Mouse (Mus musculus) liver, embryonic 16.5 days (tissue): ENCODE data around the gene Gm9844. TPM values are rescaled to one million over a fixed set of nuclear protein-coding genes. Genes with fewer than 3 reads are reported as not detected.

Experiments used
- ATAC-seq: fragments of 200-750 bp; cut with Nextera tagmentation; 2 replicates; pipeline ENCODE4 v1.8.0; 2017; ENCODE audit warnings: low read depth, mild to moderate bottlenecking, moderate number of reproducible peaks, moderate library complexity
- H3K27ac ChIP-seq: fragments of 300-500 bp; sonication (generic); 2 replicates; pipeline ENCODE4 v1.5.1; 2014; ENCODE audit warnings: mild to moderate bottlenecking, low read length
- H3K27me3 ChIP-seq: fragments of 300-500 bp; sonication (generic); 2 replicates; pipeline ENCODE4 v1.6.1; 2014; ENCODE audit warnings: low read depth, low read length, mixed read lengths; ENCODE audit not compliant: control insufficient read depth, insufficient read depth
- H3K36me3 ChIP-seq: fragments of 300-500 bp; sonication (generic); 2 replicates; pipeline ENCODE4 v1.6.1; 2014; ENCODE audit warnings: mild to moderate bottlenecking; ENCODE audit not compliant: control insufficient read depth, insufficient read depth
- H3K4me1 ChIP-seq: fragments of 300-500 bp; sonication (generic); 2 replicates; pipeline ENCODE4 v1.6.1; 2014; ENCODE audit warnings: low read depth, low read length, mixed read lengths; ENCODE audit not compliant: control insufficient read depth
- H3K4me2 ChIP-seq: fragments of 300-500 bp; sonication (generic); 2 replicates; pipeline ENCODE4 v1.6.1; 2014; ENCODE audit warnings: low read depth, low read length, mixed read lengths
- H3K4me3 ChIP-seq: fragments of 300-500 bp; sonication (generic); 2 replicates; pipeline ENCODE4 v1.5.1; 2014; ENCODE audit warnings: low read depth, mild to moderate bottlenecking, low read length
- H3K9ac ChIP-seq: fragments of 300-500 bp; sonication (generic); 2 replicates; pipeline ENCODE4 v1.6.1; 2014; ENCODE audit warnings: low read depth, low read length
- H3K9me3 ChIP-seq: fragments of 300-500 bp; sonication (generic); replicated peaks from 2 replicates; pipeline ENCODE4 v1.6.1; 2016; ENCODE audit warnings: low read length; ENCODE audit not compliant: control insufficient read depth
- WGBS: fragments of 180-500 bp; shearing (Covaris S2); extraction: QIAGEN DNeasy Blood & Tissue Kit; methylation state at CpG from one replicate; pipeline ENCODE4 v1.1.7; 2014; ENCODE audit not compliant: insufficient replicate concordance; 5-methylcytosine and 5-hydroxymethylcytosine counted together
- polyA plus RNA-seq: library from polyadenylated mRNA; unstranded; fragments of >200 nt; fragmentation: Nextera tagmentation; extraction: Ambion mirVana; gene quantifications from 2 replicates; pipeline ENCODE4 v1.2.1, GENCODE M21; 2015

Gene Gm9844
- polyA plus RNA-seq, 1 experiment from 2014 or later = 1.2 TPM

DNA sequence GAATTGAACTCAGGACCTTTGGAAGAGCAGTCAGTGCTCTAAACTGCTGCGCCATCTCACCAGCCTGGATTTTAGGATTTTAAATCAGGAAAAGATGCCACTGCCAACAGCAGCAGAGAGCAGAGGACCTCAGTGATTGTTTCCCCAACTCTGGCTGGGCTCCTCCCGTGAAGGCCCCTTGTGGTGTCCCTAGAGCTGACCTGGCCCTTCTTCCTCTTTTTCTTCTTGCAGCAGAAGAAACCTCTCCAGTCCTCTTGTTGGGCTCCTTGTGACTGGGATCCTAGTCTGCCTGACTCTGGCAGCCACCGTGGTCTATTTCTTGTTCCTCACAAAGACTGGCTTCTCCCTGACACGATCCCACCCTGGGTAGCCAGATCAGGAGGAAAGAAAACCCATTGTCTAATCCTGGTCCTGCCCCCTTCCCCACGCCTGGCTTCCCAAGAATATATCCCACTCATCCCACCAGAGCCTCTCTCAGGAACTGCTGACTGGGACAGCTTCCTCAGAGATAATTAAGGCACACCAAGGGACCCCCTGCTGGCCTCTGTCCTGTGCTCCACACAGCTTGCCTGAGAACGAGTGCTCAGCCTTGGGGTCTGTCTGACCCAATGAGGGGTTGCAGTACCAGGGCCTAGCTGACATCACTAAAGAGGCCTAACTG, 5.4 kb upstream of the Gm9844 start:
- Histone ChIP-seq H3K4me2 (no peak overlapping the region), H3K36me3 (no peaks in the 10 kb centered on the region), H3K9ac (no peak overlapping the region; the same call in 1 of the 2 replicates), H3K4me3 (no peak overlapping the region), H3K27ac (peak overlapping the region; percentile 41), H3K9me3 (no peaks in the 10 kb centered on the region), H3K27me3 (no peaks in the 10 kb centered on the region), H3K4me1 (peaks cover 70% of the 10 kb centered on the region)
- ATAC-seq = no peak
- WGBS = 27% methylated on average over 6 of the region's 6 CpGs

DNA sequence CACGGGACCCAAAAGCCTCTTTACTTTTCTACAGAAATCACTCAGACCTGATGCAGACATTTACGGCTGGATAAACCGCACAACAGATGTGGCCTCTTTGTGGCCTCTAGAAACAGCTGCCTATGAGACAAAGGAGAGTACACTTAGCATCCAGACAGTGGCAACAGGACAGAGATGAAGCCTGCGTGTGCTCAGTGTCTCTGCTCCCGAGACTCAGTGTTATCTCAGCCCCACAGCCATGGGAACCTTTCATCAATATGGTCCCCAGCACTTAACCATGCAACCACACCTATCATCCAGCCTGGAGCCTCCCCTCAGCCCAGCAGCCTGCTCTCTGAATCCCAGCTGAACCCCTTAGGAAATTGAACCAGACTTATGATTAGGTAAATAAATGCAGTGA, 2.8 kb upstream of the Gm9844 start:
- Histone ChIP-seq H3K36me3 (no peaks in the 10 kb centered on the region), H3K4me2 (peak overlapping the region; percentile 55), H3K9me3 (no peaks in the 10 kb centered on the region), H3K4me3 (no peak overlapping the region), H3K9ac (peak overlapping the region; percentile 67), H3K27me3 (no peaks in the 10 kb centered on the region), H3K4me1 (peaks cover 49% of the 10 kb centered on the region), H3K27ac (peak overlapping the region; percentile 97)
- ATAC-seq = peak; percentile 100
- 28% methylated on average over 5 of the region's 5 CpGs for WGBS

DNA sequence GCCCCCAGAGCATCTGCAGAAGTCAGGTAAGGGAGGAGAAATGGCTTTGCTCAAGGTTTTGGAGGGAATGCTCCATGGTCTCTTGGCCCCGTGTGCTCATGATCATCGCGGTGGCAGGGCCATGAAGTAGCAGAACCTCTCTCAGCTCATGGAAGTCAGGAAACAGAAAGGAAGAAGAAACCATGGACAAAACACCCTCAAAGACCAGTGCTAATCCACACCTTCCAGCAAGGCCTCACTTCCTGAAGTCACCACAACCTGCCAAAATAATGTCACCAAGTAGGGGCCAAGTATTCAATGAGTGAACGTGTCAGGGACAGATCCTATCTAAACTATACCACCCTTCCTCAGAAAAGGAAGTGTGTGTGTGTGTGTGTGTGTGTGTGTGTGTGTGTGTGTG, 840 bp downstream of the Gm9844 start:
- Histone ChIP-seq H3K4me3 (no peak overlapping the region), H3K4me2 (no peak overlapping the region), H3K36me3 (no peaks in the 10 kb centered on the region), H3K9ac (no peak overlapping the region), H3K27ac (0 out of 2 replicates have a peak overlapping the region, but pooled peaks have one; percentile 31), H3K4me1 (peaks cover 28% of the 10 kb centered on the region), H3K27me3 (no peaks in the 10 kb centered on the region), H3K9me3 (no peaks in the 10 kb centered on the region)
- 44% methylated on average over 4 of the region's 4 CpGs for WGBS
- no peak for ATAC-seq

DNA sequence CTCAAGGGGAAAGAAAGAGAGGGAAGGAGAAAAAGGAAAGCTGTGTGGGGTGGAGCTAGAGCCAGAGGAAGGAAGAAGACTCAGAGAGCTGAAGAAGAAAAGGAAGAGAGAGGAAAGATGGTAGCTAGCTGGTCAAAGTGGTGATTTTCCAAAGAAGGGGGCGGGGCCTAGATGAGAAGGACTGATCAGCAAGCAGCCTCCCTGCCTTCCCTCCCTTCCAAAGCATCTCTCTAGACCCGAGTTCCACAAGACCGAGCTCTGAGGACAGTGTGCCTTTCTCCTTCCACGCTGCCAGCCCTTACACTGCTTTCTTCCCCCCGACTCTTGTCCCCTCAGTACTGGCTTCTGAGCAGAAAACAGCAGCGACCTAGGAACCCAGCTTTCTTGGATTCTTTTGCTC, 2.1 kb downstream of the Gm9844 start:
- peaks cover 4% of the 10 kb centered on the region for H3K27me3 ChIP-seq
- H3K4me3 ChIP-seq = no peak overlapping the region
- no peaks in the 10 kb centered on the region for H3K36me3 ChIP-seq
- H3K4me1 ChIP-seq = peaks cover 15% of the 10 kb centered on the region
- no peak for ATAC-seq
- H3K9ac ChIP-seq = no peak overlapping the region
- no peaks in the 10 kb centered on the region for H3K9me3 ChIP-seq
- no peak overlapping the region for H3K27ac ChIP-seq
- 32% methylated on average over 6 of the region's 6 CpGs for WGBS
- no peak overlapping the region for H3K4me2 ChIP-seq

DNA sequence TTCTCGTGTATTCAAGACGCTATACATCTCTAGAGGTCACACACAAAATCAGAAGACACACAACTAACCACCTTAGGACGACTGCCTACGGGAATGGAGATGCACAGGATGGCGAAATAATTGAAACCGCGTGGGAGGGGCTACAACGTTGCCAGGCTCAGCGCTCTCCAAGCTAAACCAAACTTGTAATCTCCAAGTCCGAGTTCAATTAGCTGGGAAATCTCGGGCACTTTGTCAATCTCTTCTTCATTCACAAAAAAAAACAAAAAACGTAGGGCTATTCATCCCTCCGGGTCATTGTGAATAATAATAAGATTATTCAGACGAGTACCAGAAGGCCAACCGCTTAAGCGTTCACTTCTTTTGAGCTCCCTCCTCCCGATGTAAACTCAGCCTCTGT, 7.1 kb downstream of the Gm9844 start:
- 59% methylated on average over 17 of the region's 17 CpGs for WGBS
- Histone ChIP-seq H3K4me1 (no peaks in the 10 kb centered on the region), H3K9me3 (no peaks in the 10 kb centered on the region), H3K4me2 (no peak overlapping the region), H3K27me3 (peaks cover 15% of the 10 kb centered on the region), H3K27ac (no peak overlapping the region), H3K4me3 (no peak overlapping the region), H3K36me3 (no peaks in the 10 kb centered on the region), H3K9ac (no peak overlapping the region)
- no peak for ATAC-seq

DNA sequence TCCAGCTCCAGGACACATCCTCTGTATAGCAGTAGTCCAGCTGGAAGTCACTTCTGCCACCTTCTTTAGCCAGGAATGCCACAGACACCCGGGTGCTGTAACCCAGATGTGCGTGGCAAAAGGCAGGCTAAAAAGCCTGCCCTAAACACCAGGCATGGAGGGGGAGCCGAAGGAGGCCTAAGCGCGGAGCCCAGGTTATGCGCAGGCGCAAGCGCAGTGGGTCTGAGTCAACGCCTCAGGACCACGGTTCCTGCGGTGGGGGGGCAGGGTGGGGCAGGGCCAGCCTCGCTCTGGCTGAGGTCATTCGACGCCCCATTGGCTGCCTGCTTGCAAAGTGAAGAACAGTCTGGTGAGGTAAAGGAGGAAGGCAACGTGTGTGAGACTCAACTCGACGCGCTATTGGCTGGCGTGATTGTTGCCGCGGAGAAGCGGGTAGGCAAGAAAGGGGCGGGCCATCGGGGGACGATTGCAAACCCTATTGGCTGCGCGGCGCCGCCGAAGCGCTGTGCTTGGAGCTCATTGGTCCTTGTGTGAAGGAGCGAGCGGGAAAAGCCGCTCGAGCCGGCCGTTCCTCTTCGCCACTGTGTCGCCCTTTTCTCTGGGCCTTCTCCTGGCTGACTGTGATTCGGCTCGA, 7.6 kb downstream of the Gm9844 start, which contains the start of the genes Lypd4 and Dmrtc2:
Lypd4 (minus strand) TSS at position 410 of the 634 bp plus-strand sequence.
Dmrtc2 (plus strand) TSS at position 526 of the 634 bp plus-strand sequence.
- peaks cover 15% of the 10 kb centered on the region for H3K27me3 ChIP-seq

DNA sequence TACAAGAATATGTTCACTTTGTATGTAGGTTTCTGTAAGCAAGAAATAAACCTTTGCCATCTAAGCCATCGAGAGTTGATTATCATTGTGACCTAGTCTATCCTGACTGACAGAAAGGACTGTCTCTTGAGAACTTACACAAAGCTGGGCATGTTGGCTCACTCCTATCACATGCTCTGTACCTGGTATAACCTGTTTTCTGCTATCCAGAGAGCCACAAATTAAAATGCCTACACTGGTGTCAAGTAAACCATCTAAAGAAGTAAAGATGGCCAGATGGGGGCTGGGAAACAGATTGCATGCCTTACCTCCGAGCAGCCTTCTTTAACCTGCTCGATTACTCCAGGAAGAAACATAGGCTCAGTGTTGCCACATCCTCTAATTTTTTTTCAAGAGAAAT, 15.6 kb downstream of the Gm9844 start:
- H3K4me1 ChIP-seq = no peaks in the 10 kb centered on the region
- 55% methylated on average over 3 of the region's 3 CpGs for WGBS
- no peak for ATAC-seq
- no peak overlapping the region for H3K4me3 ChIP-seq
- no peak overlapping the region for H3K27ac ChIP-seq
- no peak overlapping the region for H3K9ac ChIP-seq
- H3K4me2 ChIP-seq = no peak overlapping the region
- H3K9me3 ChIP-seq = no peaks in the 10 kb centered on the region
- no peaks in the 10 kb centered on the region for H3K36me3 ChIP-seq
- peaks cover under 1% of the 10 kb centered on the region for H3K27me3 ChIP-seq

More for the DNA sequence above, 7.6 kb downstream of the Gm9844 start, which contains the start of the genes Lypd4 and Dmrtc2:
- Histone ChIP-seq H3K9ac (no peak within 1 kb of the TSS), H3K36me3 (no peaks in the 10 kb centered on the region), H3K4me3 (no peak within 1 kb of the TSS), H3K4me1 (no peaks in the 10 kb centered on the region), H3K9me3 (no peaks in the 10 kb centered on the region), H3K4me2 (no peak within 1 kb of the TSS), H3K27ac (no peak within 1 kb of the TSS)
- WGBS = 54% methylated on average over 41 of the region's 41 CpGs
- no peak for ATAC-seq

DNA sequence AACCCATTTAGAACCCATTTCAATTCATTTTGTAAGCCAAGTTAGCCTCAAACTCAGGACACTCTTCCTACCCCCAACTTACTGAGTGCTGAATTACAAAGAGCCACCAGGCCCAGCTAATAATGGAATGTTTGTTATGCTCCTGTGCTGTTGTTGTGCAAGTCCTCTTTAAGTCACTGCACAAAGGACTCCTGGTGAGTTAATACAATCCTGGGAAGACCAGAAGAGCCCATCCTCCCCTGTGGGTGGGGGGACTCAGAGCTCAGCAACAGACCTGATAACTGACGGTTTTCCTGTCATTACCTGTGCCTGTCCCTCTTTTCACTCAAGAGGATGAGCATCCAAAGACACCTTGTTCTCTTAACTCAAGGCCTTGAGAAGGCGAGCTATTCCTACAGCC, 17.6 kb downstream of the Gm9844 start:
- WGBS = 56% methylated on average over 2 of the region's 2 CpGs
- no peaks in the 10 kb centered on the region for H3K9me3 ChIP-seq
- no peak overlapping the region for H3K4me3 ChIP-seq
- no peak overlapping the region for H3K27ac ChIP-seq
- peaks cover 7% of the 10 kb centered on the region for H3K4me1 ChIP-seq
- H3K9ac ChIP-seq = no peak overlapping the region
- no peak overlapping the region for H3K4me2 ChIP-seq
- no peak for ATAC-seq
- H3K36me3 ChIP-seq = no peaks in the 10 kb centered on the region
- H3K27me3 ChIP-seq = no peaks in the 10 kb centered on the region; the same call in 1 of the 2 replicates
